Mouse (Mus musculus) embryonic facial prominence, embryonic 11.5 days (tissue): Measurements from ENCODE around the gene Gm21812. TPM values are rescaled to one million over a fixed set of nuclear protein-coding genes. Genes with fewer than 3 reads are reported as not detected.
"Not testable (repeated sequence)": the region's sequence is repeated elsewhere in the genome, so short reads cannot be mapped to it uniquely, and the experiment has no call there.

Source experiments
- ATAC-seq: fragments of 200-750 bp; cut with Nextera tagmentation; replicated peaks from 2 replicates; pipeline ENCODE4 v1.8.0; 2017; ENCODE audit warnings: low read depth; ENCODE audit not compliant: insufficient number of reproducible peaks, low FRiP score, low TSS enrichment
- DNase-seq: peaks from one replicate; pipeline ENCODE4 v3.0.0-alpha.2; 2015; ENCODE audit warnings: low spot score
- H3K27ac ChIP-seq: fragments of 300-500 bp; sonication (generic); replicated peaks from 2 replicates; pipeline ENCODE4 v1.5.1; 2014; ENCODE audit warnings: mild to moderate bottlenecking, low read depth, low read length, control low read depth
- H3K27me3 ChIP-seq: fragments of 300-500 bp; sonication (generic); 2 replicates; pipeline ENCODE4 v1.6.1; 2014; ENCODE audit warnings: mild to moderate bottlenecking, low read length, moderate library complexity, mixed read lengths; ENCODE audit not compliant: control insufficient read depth, insufficient read depth
- H3K36me3 ChIP-seq: fragments of 300-500 bp; sonication (generic); replicated peaks from 2 replicates; pipeline ENCODE4 v1.6.1; 2014; ENCODE audit warnings: low read depth, mild to moderate bottlenecking, low read length, moderate library complexity, mixed read lengths; ENCODE audit not compliant: control insufficient read depth, insufficient read depth
- H3K4me1 ChIP-seq: fragments of 300-500 bp; sonication (generic); 2 replicates; pipeline ENCODE4 v1.6.1; 2014; ENCODE audit warnings: low read length, mixed read lengths; ENCODE audit not compliant: control insufficient read depth, insufficient read depth
- H3K4me2 ChIP-seq: fragments of 300-500 bp; sonication (generic); 2 replicates; pipeline ENCODE4 v1.6.1; 2014; ENCODE audit warnings: low read depth, mild to moderate bottlenecking, control low read depth, low read length, moderate library complexity
- H3K4me3 ChIP-seq: fragments of 300-500 bp; sonication (generic); 2 replicates; pipeline ENCODE4 v1.5.1; 2014; ENCODE audit warnings: low read depth, low read length, control low read depth
- H3K9ac ChIP-seq: fragments of 300-500 bp; sonication (generic); replicated peaks from 2 replicates; pipeline ENCODE4 v1.6.1; 2014; ENCODE audit warnings: mild to moderate bottlenecking, control low read depth, low read length
- H3K9me3 ChIP-seq: fragments of 300-500 bp; sonication (generic); replicated peaks from 2 replicates; pipeline ENCODE4 v1.6.1; 2016; ENCODE audit warnings: mild to moderate bottlenecking, low read length, inconsistent platforms, mixed read lengths; ENCODE audit not compliant: control insufficient read depth
- WGBS: fragments of 180-500 bp; shearing (Covaris S2); extraction: QIAGEN DNeasy Blood & Tissue Kit; methylation state at CpG from one replicate; pipeline ENCODE4 v1.1.7; 2014; 5-methylcytosine and 5-hydroxymethylcytosine counted together
- polyA plus RNA-seq: library from polyadenylated mRNA; unstranded; fragments of >200 nt; fragmentation: Nextera tagmentation; extraction: Ambion mirVana; gene quantifications from 2 replicates; pipeline ENCODE4 v1.2.1, GENCODE M21; 2014

Gene Gm21812
- polyA plus RNA-seq, result not detected in 2 replicates

DNA sequence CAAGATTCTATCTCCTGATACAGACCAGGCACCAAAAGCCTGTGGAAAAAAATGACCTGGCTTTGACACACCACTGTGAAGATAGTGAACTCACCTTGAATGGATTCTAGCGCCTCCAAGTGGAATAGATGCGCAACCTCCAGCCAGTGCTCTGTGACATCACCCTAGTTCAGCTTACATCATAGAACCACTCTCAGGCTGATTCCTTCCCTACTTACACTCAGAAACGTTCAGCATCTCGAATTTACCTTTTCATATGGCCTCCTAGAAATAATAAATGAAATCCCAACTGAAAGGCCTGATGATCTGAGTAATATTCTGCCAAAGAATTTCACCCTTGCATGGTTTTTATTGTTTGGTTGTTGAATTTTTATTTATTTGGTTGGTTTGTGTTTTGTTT, at the start of gene Gm21812:
TSS of gene Gm21812 (minus strand) at position 101 of the 400 bp plus-strand sequence.
- not testable (repeated sequence) for H3K9ac ChIP-seq, H3K4me1 ChIP-seq, H3K4me3 ChIP-seq, H3K27ac ChIP-seq, H3K4me2 ChIP-seq, H3K9me3 ChIP-seq, ATAC-seq, H3K27me3 ChIP-seq, DNase-seq, H3K36me3 ChIP-seq
- WGBS, result no CpG with 5 or more reads among the region's 4 CpGs

Other genes starting within 250 kb of the Gm21812 start
- gene Gm21292, start 213.3 kb downstream of the Gm21812 start, polyA plus RNA-seq, result not detected in 2 replicates
- not detected in 2 replicates for gene Gm21721, start 145.0 kb downstream of the Gm21812 start, polyA plus RNA-seq
- gene Gm21874, start 69.0 kb upstream of the Gm21812 start, polyA plus RNA-seq, result not detected in 2 replicates